Mouse (Mus musculus) erythroid progenitor cell, adult 5-6 weeks (primary cell): ENCODE data around the gene March10. TPM values are rescaled to one million over a fixed set of nuclear protein-coding genes. Genes with fewer than 3 reads are reported as not detected.
A peak's percentile ranks its signal among the peaks of the same experiment; 100 is the strongest.

Experiments
- ATAC-seq: replicated peaks from 2 replicates; pipeline ENCODE4 v1.8.0; 2016; ENCODE audit warnings: moderate number of reproducible peaks, mild to moderate bottlenecking, moderate TSS enrichment, inconsistent platforms; ENCODE audit not compliant: poor library complexity, low FRiP score, severe bottlenecking
- total RNA-seq, 2 experiments: library from RNA; stranded (forward) in 1 of 2; stranded (reverse) in 1 of 2; fragments of 150-400 nt in 1 of 2; fragments of 186-747, 209-891 nt in 1 of 2; gene quantifications; 2 replicates each; pipeline versions ENCODE4 v1.2.3 to v1.2.4; 2015 to 2017; ENCODE audit warnings: low replicate concordance in 2 of 2

March10 gene
- total RNA-seq, 2 experiments from 2014 or later, result not detected

GRCm38 (mm10) chr11:105363598-105364385, 92.7 kb downstream of the March10 start:
- no peak for ATAC-seq

- peak; percentile 43 for ATAC-seq
These were observed 93.5 kb downstream of the March10 start for GRCm38 (mm10) chr11:105362946-105363597.

GRCm38 (mm10) chr11:105362041-105362765, 94.3 kb downstream of the March10 start:
- no peak for ATAC-seq

GRCm38 (mm10) chr11:105356301-105356700, 100.2 kb downstream of the March10 start:
- no peak for ATAC-seq

- no peak for ATAC-seq
These were observed 102.6 kb downstream of the March10 start for GRCm38 (mm10) chr11:105353891-105354280.

GRCm38 (mm10) chr11:105352954-105353890, 103.3 kb downstream of the March10 start:
- no peak for ATAC-seq

DNA sequence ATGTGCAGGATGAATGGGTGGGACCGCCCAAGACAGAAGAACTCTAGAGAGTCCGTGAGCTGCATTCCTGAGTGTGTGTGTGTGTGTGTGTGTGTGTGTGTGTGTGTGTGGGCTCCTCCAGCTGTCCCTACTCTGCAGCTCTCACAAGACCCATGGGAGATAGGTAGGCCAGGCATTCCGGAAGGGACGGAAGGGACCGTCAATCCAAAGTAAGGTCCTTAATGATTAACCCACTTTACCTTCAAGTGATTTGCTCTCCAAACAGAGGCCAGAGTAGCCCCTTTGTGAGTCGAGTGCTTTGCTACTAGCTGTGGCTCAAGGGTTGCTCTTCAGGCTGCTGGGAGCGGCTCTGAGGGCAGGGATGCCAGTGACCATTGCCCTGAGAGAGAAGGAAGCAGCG, 104.4 kb downstream of the March10 start:
- ATAC-seq, result no peak

GRCm38 (mm10) chr11:105350643-105351042, 105.9 kb downstream of the March10 start:
- no peak for ATAC-seq

DNA sequence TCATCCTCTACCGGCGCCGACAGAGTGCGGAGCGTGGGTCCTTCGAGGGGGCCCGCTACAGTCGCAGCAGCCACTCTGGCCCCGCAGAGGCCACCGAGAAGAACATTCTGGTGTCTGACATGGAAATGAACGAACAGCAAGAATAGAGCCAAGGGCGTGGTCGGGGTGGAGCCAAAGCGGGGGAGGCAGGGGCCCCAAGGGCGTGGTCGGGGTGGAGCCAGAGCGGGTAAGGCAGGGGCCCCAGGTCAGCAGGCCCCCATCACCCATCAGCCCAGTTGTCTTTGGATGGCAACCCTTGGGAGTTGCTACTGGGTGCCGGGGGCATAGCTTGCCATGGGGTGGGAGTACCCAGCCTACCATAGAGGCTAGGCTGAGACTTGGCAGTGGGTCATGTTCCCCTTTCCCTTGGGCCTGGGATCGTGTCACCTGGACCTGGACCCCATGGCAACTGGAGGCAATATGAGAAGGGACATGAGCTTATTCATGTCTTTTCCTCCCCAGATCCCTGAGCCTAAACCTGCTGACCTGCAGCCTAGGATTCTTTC, 106.7 kb downstream of the March10 start:
- ATAC-seq, result no peak

DNA sequence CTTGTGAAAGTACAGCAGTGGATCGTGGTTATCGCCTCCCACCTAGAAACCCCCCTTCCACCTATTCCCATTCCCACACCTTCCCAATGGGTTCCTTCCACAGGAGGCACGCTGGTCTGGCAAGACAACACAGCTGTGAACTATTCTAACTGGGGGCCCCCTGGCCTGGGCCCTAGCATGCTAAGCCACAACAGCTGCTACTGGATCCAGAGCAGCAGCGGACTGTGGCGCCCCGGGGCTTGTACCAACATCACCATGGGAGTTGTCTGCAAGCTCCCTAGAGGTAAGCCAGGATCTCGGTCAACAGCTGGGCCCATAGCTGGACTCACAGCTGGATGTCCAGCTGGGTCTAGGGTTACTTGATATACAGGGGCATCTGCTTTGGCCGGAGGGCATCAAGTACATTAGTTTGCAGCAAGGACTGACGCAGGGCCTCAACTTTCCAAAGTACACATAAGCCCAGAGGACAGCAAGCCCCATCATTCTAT, 108.0 kb downstream of the March10 start:
- ATAC-seq, result no peak

DNA sequence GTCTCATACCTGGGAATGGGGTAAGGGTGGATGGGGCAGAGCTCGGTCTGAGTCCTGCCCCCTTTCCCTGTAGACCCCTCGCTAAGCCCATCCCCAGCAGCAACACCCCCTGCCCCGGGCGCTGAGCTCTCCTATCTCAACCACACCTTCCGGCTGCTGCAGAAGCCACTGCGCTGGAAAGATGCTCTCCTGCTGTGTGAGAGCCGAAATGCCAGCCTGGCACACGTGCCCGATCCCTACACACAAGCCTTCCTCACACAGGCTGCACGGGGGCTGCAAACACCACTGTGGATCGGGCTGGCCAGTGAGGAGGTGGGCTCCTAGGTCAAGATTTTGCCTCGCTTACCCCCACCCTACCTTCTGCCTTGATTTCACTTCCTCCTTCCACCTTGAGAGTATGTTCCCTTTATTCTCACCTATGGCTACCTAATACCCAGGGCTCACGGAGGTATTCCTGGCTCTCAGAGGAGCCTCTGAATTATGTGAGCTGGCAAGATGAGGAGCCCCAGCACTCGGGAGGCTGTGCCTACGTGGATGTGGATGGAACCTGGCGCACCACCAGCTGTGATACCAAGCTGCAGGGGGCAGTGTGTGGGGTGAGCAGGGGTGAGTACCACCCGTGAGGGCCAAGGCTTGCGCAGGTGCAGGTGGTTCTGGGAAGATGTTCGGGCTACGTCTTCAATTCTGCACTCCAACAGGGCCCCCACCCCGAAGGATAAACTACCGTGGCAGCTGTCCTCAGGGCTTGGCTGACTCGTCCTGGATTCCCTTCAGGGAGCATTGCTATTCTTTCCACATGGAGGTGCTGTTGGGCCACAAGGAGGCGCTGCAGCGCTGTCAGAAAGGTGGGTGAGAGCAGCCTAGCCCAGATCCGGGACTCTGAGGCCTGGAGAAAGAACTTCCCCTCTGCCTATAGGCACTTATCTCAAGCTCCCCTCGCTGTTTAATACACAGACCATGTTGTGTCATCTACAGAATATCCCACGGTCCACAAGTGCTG, 109.1 kb downstream of the March10 start:
- ATAC-seq, result peak; percentile 49; the same call in 1 of the 2 replicates

GRCm38 (mm10) chr11:105345284-105345683, 111.3 kb downstream of the March10 start:
- ATAC-seq, result 0 out of 2 replicates have a peak, but pooled peaks have one; percentile 43

DNA sequence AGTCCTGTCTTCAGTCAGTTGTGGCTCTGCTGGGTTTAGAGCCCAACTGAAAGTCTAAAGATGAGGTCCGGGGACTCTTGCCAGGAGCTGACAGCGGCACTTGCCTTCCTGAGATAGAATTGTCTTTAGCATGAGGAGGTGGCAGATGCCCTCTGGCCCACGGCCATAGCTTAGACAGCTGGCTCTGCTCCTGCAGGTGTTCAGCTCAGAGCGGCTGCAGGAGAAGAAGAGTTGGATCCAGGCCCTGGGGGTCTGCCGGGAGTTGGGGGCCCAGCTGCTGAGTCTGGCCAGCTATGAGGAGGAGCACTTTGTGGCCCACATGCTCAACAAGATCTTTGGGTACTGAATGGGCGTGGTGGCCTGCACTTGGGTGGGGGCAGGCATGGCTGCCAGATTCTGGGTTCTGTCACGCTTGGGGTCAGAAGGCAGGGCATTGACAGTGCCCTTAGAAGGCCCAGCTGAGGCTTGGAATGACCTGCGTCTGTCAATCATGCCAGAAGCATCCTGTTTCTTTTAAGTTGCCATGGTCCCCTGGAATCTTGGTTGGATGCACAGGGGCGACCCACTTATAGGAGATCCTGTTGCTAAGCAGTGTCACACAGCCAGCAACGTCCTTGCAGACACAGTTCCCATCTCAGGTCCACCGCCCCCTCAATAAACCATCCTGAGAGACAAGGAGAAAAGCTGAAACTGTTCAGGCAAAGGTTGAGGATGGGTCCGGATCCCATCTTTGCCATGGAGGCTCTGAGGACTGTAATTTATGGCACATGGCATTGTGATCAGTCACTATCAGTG, 117.7 kb downstream of the March10 start:
- no peak for ATAC-seq

DNA sequence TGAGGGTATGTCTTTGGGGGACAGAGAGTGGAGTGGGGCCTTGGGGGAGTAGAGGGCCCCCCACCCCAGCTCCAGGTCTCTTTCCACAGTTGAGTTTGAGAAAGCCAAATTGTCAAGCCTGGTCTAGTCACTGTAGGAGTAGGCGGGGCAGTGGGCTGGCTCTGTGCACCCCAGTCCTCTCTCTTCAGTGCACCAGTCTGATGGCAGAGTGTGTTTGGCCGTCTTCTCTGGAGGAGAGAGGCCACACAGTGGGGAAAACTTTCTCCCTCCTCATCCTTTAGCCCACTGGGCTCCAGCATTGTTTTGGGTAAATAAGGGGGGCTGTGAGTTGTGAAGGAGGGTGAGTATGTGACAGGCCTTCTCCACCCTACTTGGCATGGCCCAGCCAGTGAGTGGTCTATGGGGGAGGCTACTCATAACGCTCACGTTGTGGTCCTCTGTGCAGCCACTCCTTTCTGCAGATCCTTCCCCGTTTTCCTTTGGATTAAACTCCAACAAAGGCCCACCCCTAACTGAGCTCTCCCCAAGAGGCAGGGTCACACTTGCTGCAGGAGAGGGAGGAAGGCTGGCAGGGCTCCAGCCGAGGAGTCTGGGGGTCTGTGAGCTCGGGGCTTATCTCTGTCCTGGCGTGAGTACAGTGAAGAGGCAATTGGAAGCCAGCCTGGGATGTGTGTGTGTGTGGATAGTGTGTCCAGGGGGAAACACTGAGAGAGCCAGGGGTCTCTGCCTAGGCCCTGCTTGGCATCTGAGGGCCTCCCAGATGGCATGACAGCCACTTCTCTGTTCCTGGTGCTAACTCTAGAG, 122.5 kb downstream of the March10 start:
- ATAC-seq, result no peak

DNA sequence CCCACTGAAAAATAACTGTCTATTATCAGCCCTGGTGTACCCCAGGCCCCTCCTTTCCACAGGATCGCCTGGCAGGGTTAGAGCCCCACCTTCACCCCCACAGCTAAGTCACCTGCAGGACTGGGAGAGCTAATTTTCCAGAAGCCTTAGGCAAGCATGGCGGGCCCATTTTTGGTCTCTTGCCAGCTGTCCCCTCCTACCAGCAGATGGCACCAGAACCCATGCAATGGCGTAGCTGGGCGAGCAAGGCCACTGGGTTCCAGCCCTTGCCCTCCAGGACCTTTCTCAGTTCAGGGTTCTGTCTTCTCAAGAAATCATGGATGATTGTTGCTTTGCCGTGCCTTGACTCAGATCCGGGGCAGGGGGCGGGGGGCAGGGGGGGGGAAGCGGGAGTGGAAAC, 124.1 kb downstream of the March10 start:
- no peak for ATAC-seq

DNA sequence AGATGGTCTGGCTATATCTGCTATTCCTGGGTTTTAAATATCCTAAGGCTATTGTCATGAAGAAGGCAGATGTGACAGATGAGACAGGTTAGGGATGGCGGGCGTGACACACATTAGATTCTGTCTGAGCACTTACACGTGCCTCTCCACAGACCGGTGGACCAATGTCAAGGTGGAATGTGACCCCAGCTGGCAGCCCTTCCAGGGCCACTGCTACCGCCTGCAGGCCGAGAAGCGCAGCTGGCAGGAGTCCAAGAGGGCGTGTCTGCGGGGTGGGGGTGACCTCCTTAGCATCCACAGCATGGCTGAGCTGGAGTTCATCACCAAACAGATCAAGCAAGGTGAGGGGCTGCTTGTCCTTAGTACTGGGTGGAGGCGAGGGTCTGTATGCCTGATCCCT, 124.8 kb downstream of the March10 start:
- ATAC-seq, result no peak
